Mouse (Mus musculus): ENCODE data around the gene Olfr147. TPM values are rescaled to one million over a fixed set of nuclear protein-coding genes. Genes with fewer than 3 reads are reported as not detected.
"Not testable (repeated sequence)": the region's sequence is repeated elsewhere in the genome, so short reads cannot be mapped to it uniquely, and the experiment has no call there.

Gene Olfr147
- total RNA-seq (2021): not detected
- long read RNA-seq, experiment 1: 0 reads
- long read RNA-seq, experiment 2: 0 reads

- DNase-seq: no peak
These were observed at the start of gene Olfr147 for GRCm38 (mm10) chr9:38401398-38401797. Gene Olfr147, plus strand, starts transcription at chr9:38401698.

GRCm38 (mm10) chr9:38366596-38366995, 34.9 kb upstream of the Olfr147 start, which contains the start of gene Olfr250:
Gene Olfr250, plus strand, starts transcription at chr9:38366896.
- DNase-seq: no peak

DNA sequence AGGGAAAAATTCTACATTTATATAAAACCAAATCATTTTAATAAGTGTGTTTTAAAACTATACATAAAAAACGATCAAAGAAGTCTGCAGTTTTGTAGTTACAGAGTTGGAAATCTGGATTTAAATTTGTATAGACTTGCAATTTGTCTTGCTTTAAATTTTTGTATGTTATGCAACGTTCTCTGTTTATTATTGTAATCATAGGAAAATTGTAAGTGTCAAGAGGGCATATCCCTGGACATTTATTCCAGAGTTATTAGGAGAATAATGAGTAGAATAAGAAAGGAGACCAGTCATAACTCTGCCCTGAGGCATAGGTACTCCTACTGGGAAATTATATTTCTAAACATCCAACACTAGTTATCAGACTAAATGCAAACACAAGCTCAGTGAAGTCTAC, 24.7 kb upstream of the Olfr147 start, which contains the start of gene Olfr251:
Gene Olfr251, plus strand, starts transcription at position 301 of the 400 bp plus-strand sequence.
- DNase-seq: no peak

- DNase-seq: not testable (repeated sequence)
These were observed 6.0 kb downstream of the Olfr147 start for GRCm38 (mm10) chr9:38407502-38407901.

GRCm38 (mm10) chr9:38413502-38413901, 12.0 kb downstream of the Olfr147 start:
- DNase-seq: not testable (repeated sequence)

DNA sequence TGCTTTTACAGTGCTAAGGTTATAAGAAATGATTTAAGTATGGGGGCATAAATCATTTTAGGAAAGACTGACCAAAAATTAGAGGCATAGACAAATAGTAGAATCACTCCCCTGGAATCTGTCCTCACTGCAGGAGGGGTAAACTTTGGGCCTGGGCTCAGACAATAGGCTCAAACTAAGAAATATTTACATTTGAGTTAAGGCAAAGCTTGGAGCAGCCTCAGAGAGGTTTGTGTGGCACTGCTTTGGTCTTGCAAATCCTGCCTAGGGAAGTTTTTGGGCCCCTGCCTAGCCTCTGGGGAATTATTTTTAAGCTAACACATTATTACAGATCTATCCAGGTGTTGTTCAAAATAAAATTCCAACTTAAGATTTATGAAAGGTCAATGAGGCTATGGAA, 22.3 kb downstream of the Olfr147 start:
- DNase-seq: no peak

- no peak for DNase-seq
These were observed 25.5 kb downstream of the Olfr147 start for GRCm38 (mm10) chr9:38427026-38427425.

GRCm38 (mm10) chr9:38429155-38429554, 27.7 kb downstream of the Olfr147 start, which contains the start of gene Olfr901:
Gene Olfr901, plus strand, starts transcription at chr9:38429455.
- DNase-seq: no peak

DNA sequence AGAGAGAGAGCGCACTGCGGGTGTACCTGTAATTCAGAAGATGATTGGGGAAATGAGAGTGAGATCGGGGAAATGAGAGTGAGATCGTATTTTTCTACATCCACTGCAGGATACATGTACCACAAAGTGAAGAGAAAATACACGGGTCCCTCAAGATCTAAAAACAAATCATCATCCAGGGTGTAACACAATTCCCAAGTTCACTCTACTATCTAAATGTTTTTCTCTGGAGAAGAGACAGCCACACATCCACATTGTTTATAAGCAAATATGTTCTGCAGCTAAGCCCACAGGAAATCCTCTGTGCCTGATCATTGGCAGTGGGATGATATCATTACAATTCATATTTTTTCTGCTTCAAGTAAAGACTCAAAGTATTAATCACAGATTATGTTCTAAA, 45.9 kb downstream of the Olfr147 start, which contains the start of gene Olfr902:
Gene Olfr902, plus strand, starts transcription at position 301 of the 400 bp plus-strand sequence.
- DNase-seq: no peak

Other genes with a start within 250 kb of the Olfr147 start
- not detected for gene Olfr891, start 220.9 kb upstream of the Olfr147 start, total RNA-seq (2021)
- not detected for gene Olfr893, start 193.3 kb upstream of the Olfr147 start, total RNA-seq (2021)
- gene Olfr894, start 183.6 kb upstream of the Olfr147 start, total RNA-seq (2021): not detected
- gene Olfr143, start 148.9 kb upstream of the Olfr147 start, total RNA-seq (2021): not detected
- not detected for gene Olfr895, start 133.8 kb upstream of the Olfr147 start, total RNA-seq (2021)
- gene Olfr896-ps1, start 110.6 kb upstream of the Olfr147 start, total RNA-seq (2021): not detected
- not detected for gene Olfr25, start 72.6 kb upstream of the Olfr147 start, total RNA-seq (2021)
- gene Olfr898, start 53.3 kb upstream of the Olfr147 start, total RNA-seq (2021): not detected
- not detected for gene Olfr250, start 34.8 kb upstream of the Olfr147 start, total RNA-seq (2021)
- not detected for gene Olfr251, start 24.6 kb upstream of the Olfr147 start, total RNA-seq (2021)
- gene Olfr901, start 27.8 kb downstream of the Olfr147 start, total RNA-seq (2021): not detected
- not detected for gene Olfr902, start 46.0 kb downstream of the Olfr147 start, total RNA-seq (2021)
- gene Olfr904, start 61.4 kb downstream of the Olfr147 start, total RNA-seq (2021): not detected
- under 1 TPM in 1 of 2 experiments, not detected in 1; 0.13 TPM for gene Olfr905, start 69.4 kb downstream of the Olfr147 start, total RNA-seq (2021)
- not detected for gene Olfr906, start 85.4 kb downstream of the Olfr147 start, total RNA-seq (2021)
- not detected for gene Olfr907, start 94.1 kb downstream of the Olfr147 start, total RNA-seq (2021)
- not detected for gene Olfr911-ps1, start 119.9 kb downstream of the Olfr147 start, total RNA-seq (2021)
- not detected for gene Olfr910, start 136.2 kb downstream of the Olfr147 start, total RNA-seq (2021)
- not detected for gene Olfr912, start 178.5 kb downstream of the Olfr147 start, total RNA-seq (2021)
- not detected for gene Olfr913, start 191.1 kb downstream of the Olfr147 start, total RNA-seq (2021)
- not detected for gene Olfr914, start 203.4 kb downstream of the Olfr147 start, total RNA-seq (2021)

All from adrenal gland, postnatal 36 days (tissue).